Mouse (Mus musculus): ENCODE measurements around the gene D6Ertd527e.
A peak's percentile ranks its signal among the peaks of the same experiment; 100 is the strongest.

DNA sequence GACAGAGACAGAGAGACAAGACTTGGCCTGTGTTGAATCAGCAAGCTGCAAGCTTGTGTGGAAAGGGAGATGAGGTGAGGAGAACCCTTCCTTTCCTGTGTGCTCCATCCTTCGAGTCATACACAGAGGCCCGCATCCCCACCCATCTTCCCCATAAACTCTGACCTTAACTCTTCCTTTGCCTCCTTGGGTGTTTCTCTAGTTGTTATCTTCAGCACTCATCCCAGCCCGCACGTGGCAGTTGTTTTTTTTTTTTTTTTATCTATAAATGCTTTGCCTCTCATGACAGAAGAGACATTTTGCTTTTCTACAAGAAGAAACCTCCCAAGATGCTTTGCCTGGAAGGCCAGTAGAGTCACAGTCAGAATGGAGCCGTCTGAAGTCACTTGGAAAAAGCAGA lies 33.9 kb downstream of the D6Ertd527e start:
- no peak for TF ChIP-seq CTCF (IDR thresholded peaks at IDR 0.05; ENCODE audit: low read depth)
- TF ChIP-seq EP300 (IDR thresholded peaks at IDR 0.05; ENCODE audit: low read depth): 0 out of 2 replicates have a peak, but pooled peaks have one; percentile 10

All from liver, postnatal 0 days (tissue).